Mouse (Mus musculus) neutrophil, adult 83 days (primary cell): ENCODE data around the gene Wnt4. TPM values are rescaled to one million over a fixed set of nuclear protein-coding genes. Genes with fewer than 3 reads are reported as not detected.

ENCODE experiments used
- total RNA-seq, 2 experiments: library from RNA; stranded (reverse); gene quantifications; one replicate each; pipeline ENCODE4 v1.2.4; 2023

Gene Wnt4
- under 1 TPM in 1 of 2 experiments, not detected in 1; 0.13 TPM for total RNA-seq

DNA sequence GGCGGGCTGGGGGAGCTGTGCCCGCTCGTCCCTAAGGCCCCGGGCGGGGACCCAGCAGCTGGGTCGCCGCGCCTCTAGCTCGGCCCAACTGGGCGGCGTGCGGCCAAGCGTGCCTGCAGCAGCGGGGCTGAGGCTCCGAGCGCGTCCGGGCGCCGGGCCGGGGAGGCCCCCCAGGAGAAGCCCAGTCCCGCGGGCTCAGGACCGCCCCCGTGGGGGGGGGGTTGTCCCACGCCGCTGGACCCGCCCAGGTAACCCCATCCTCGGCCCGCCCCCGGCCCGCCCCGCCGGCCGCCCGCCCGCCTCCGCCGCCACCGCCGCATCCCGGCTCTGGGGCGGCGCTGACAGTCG, at the start of gene Wnt4:
Gene Wnt4 (plus strand): TSS at position 324 of the 348 bp plus-strand sequence.

Other genes starting within 250 kb of the Wnt4 start
- 1 to 10 TPM; 6.7 to 7.6 TPM for gene Zbtb40, start 228.7 kb upstream of the Wnt4 start, total RNA-seq
- 100 to 1,000 TPM; 471 to 503 TPM for gene Cdc42, start 80.2 kb downstream of the Wnt4 start, total RNA-seq
- not detected for gene Cela3a, start 132.3 kb downstream of the Wnt4 start, total RNA-seq
- gene Cela3b, start 153.1 kb downstream of the Wnt4 start, total RNA-seq, result not detected
- not detected for gene 1700013G24Rik, start 175.8 kb downstream of the Wnt4 start, total RNA-seq
- under 1 TPM; 0.31 to 0.66 TPM for gene Hspg2, start 191.3 kb downstream of the Wnt4 start, total RNA-seq